Mouse (Mus musculus) spleen, adult 2 months (tissue): ENCODE results near the gene Hoxb3.

Source experiments
- CTCF ChIP-seq: fragments of 200-500 bp; IDR thresholded peaks from 2 replicates; pipeline ENCODE4 v1.5.1; 2011; ENCODE audit warnings: mild to moderate bottlenecking, inconsistent platforms; ENCODE audit not compliant: insufficient read depth, insufficient read length, insufficient replicate concordance; ENCODE audit errors: extremely low read depth
- POLR2A ChIP-seq: fragments of 200-500 bp; IDR thresholded peaks from 2 replicates; pipeline ENCODE4 v1.6.1; 2011; ENCODE audit warnings: low read depth, low read length, inconsistent platforms

- TF ChIP-seq CTCF: no peak
- TF ChIP-seq POLR2A: no peak
Observed at GRCm38 (mm10) chr11:96313134-96313533, 10.0 kb upstream of the Hoxb3 start.
